In the genomic region with DNA sequence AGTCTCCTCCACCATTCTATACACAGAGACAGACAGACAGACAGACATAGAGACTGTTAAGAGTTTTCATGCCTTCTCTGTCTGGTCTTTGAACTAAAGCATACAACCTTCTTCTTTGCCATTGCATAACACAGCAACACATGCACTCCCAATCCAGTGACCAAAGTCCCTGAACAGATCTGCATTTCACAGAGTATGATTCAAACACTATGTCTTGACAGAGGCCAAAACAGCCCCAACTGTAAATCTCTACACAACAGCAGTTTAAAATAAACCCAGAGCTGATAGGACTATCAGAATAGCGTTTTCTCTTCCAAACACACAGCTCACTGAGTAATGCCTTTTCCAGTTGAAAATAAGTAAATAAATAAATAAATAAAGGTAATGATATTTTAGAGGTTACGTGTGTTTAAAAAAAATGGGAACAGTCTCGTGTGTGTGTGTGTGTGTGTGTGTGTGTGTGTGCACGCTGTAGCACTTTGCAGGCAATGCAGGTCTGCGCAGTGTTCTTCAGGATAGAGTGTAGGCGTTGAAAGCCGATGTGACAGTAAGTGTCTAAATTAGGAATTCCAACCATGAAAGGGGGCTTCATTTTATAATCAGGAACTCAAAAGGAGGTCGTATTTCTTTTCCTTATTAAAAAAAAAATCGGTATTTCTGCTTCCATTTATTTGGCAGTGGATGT, we compare ENCODE assay signal across 10 mouse cellular contexts. TPM values are rescaled to one million over a fixed set of nuclear protein-coding genes. Genes with fewer than 3 reads are reported as not detected.
DNase-seq lines count a peak whose midpoint lies in the region; ATAC-seq and TF ChIP-seq lines count a peak whose summit lies in the region.
"Had no signal": no experiment of that assay in that cellular context is flagged by ENCODE, and none has a peak within 500 bp of the region (broad histone marks: within the 10 kb centered on the region; RNA-seq: fewer than 3 reads in every experiment).

No protein-coding gene starts in this region.

- no peaks in the 10 kb centered on the region for H3K9me3 ChIP-seq in forebrain, embryonic 12.5 days
- no peaks in the 10 kb centered on the region for H3K9me3 ChIP-seq in midbrain, embryonic 10.5 days (replicated peaks)

- intact Hi-C loops in left cerebral cortex, adult 2 months (cut with DNase I): loop anchor here (5.0 to 10.0 kb wide), 3 partner anchors 926 to 1463 kb away; no protein-coding TSS in a partner anchor
- intact Hi-C loops in left cerebral cortex, postnatal 4 days (cut with DNase I): loop anchor here (5.0 to 10.0 kb wide), 4 partner anchors 213 to 1461 kb away; no protein-coding TSS in a partner anchor

- H3K27ac ChIP-seq in left cerebral cortex, adult 2 months: peak overlapping the region; percentile 94
- H3K27ac ChIP-seq in forebrain, embryonic 12.5 days: no peak overlapping the region
- peak overlapping the region; percentile 92; the same call in 1 of the 2 replicates for H3K27ac ChIP-seq in midbrain, embryonic 10.5 days (replicated peaks)
- H3K27ac ChIP-seq: macrophage had no signal

- peak overlapping the region; percentile 74 for H3K4me3 ChIP-seq in left cerebral cortex, adult 2 months
- H3K4me3 ChIP-seq in forebrain, embryonic 12.5 days (replicated peaks): peak overlapping the region; percentile 66
- H3K4me3 ChIP-seq in midbrain, embryonic 10.5 days: peak overlapping the region; percentile 72
- H3K4me3 ChIP-seq: erythroblast, embryonic 14.5 days had no signal

- DNase-seq in left cerebral cortex, adult 2 months (ENCODE audit: extremely low spot score in 1 of 2, low spot score in 2 of 2): peak; percentile 25 to 26
- no peak for DNase-seq in left cerebral cortex, postnatal 4 days
- DNase-seq in midbrain, embryonic 10.5 days (ENCODE audit: low spot score): no peak
- DNase-seq in right cerebral cortex, postnatal 25 days: peak; percentile 26
- DNase-seq in adrenal gland, postnatal 14 days: no peak
- no peak for DNase-seq in embryo, embryonic 10.5 days (ENCODE audit: low spot score)

- no peak for ATAC-seq in forebrain, embryonic 12.5 days (ENCODE audit: low FRiP score)
- ATAC-seq in erythroid progenitor cell, adult 5-6 weeks (replicated peaks; ENCODE audit: low FRiP score, poor library complexity, severe bottlenecking): no peak

- H3K27me3 ChIP-seq in forebrain, embryonic 12.5 days: no peaks in the 10 kb centered on the region
- H3K27me3 ChIP-seq in midbrain, embryonic 10.5 days (ENCODE audit: low read depth, poor library complexity, severe bottlenecking): no peaks in the 10 kb centered on the region

- 64% methylated on average over 9 of the region's 9 CpGs for WGBS in forebrain, embryonic 12.5 days
- 64% methylated on average over 9 of the region's 9 CpGs for WGBS in midbrain, embryonic 10.5 days

- TF ChIP-seq CTCF in left cerebral cortex, adult 2 months (IDR thresholded peaks at IDR 0.05): no peak

- H3K4me2 ChIP-seq in forebrain, embryonic 12.5 days: peak overlapping the region; percentile 67

- peak overlapping the region; percentile 71 for H3K9ac ChIP-seq in forebrain, embryonic 12.5 days

- no peaks in the 10 kb centered on the region for H3K36me3 ChIP-seq in forebrain, embryonic 12.5 days (replicated peaks)
- H3K36me3 ChIP-seq in midbrain, embryonic 10.5 days: no peaks in the 10 kb centered on the region

- peaks cover 55% of the 10 kb centered on the region for H3K4me1 ChIP-seq in forebrain, embryonic 12.5 days
- H3K4me1 ChIP-seq in midbrain, embryonic 10.5 days: peaks cover 73% of the 10 kb centered on the region

RNA-seq across cellular contexts. Expression of a gene that starts 1.3 kb away (rescaled TPM):
- 100 to 1,000 TPM; 100 to 103 TPM for total RNA-seq in left cerebral cortex, adult 2 months (2021)
- total RNA-seq in left cerebral cortex, postnatal 4 days (2021): 100 to 1,000 TPM; 152 to 155 TPM
- 16.8 and 18.0 TPM in 2 replicates for polyA plus RNA-seq in forebrain, embryonic 12.5 days (2016; fragmentation: Nextera tagmentation; extraction: Ambion mirVana)
- 3.7 and 7.9 TPM in 2 replicates for polyA plus RNA-seq in midbrain, embryonic 10.5 days (2016; fragmentation: Nextera tagmentation; extraction: Ambion mirVana)
- 1.5 and 2.4 TPM in 2 replicates for total RNA-seq in adrenal gland, postnatal 14 days (2021)
- not detected in 2 replicates for total RNA-seq in erythroid progenitor cell, adult 5-6 weeks (2015; ENCODE audit: low replicate concordance)
- total RNA-seq in erythroid progenitor cell, adult 5-6 weeks (2017; ENCODE audit: low replicate concordance): not detected in 2 replicates
- polyA plus RNA-seq: erythroblast, embryonic 14.5 days; macrophage had no signal

Comparison
In these comparisons a context has a peak if more than half of its experiments do, and no peak if none do; other contexts are left out.
1. DNase-seq: peak in left cerebral cortex, adult 2 months (2 of 2) and right cerebral cortex, postnatal 25 days (single experiment); none in left cerebral cortex, postnatal 4 days (single experiment), midbrain, embryonic 10.5 days (single experiment), adrenal gland, postnatal 14 days (single experiment) and embryo, embryonic 10.5 days (single experiment).
2. RNA of a gene that starts 1.3 kb away (total RNA-seq): 152 to 155 TPM in left cerebral cortex, postnatal 4 days and 100 to 103 TPM in left cerebral cortex, adult 2 months; 1.5 to 2.4 TPM in adrenal gland, postnatal 14 days and not detected in erythroid progenitor cell, adult 5-6 weeks; every median in the first group is over 10 times any median in the second.
3. Peak in every context shown above with its lines, with median percentiles within 50 percentile points of each other: H3K4me3 ChIP-seq.